Mouse (Mus musculus): ENCODE results near the gene Smurf2.

The Smurf2 gene

GRCm38 (mm10) chr11:106770195-106770974 is 150.1 kb downstream of the Smurf2 start:
- no peak for DNase-seq
